Mouse (Mus musculus) brain, embryonic 18.5 days (tissue): ENCODE results near the gene Grik2.
"Not testable (repeated sequence)": the region's sequence is repeated elsewhere in the genome, so short reads cannot be mapped to it uniquely, and the experiment has no call there.

Experiments used
- DNase-seq: peaks from one replicate; pipeline ENCODE4 v3.0.0-alpha.2; 2012; ENCODE audit warnings: low read depth, low spot score

Gene Grik2

DNA sequence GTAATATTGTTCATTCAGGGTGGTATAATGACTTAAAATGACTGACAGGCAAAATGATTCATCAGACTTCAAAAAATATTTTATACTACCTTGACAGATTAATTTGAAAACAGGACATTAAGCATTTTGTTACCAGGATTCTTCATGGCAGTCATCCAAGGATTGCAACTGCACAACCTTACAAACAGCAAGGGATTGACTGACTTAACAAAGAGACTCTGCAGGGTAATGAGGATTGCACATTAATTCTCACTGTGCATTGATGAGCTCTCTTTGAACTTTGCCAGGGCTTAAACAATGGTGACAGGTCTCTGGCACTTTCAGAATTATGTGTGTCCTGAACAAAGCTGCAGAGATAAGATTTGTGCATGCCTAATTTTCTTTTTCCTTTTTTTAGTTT, 466.2 kb downstream of the Grik2 start:
- peak; percentile 26 for DNase-seq

DNA sequence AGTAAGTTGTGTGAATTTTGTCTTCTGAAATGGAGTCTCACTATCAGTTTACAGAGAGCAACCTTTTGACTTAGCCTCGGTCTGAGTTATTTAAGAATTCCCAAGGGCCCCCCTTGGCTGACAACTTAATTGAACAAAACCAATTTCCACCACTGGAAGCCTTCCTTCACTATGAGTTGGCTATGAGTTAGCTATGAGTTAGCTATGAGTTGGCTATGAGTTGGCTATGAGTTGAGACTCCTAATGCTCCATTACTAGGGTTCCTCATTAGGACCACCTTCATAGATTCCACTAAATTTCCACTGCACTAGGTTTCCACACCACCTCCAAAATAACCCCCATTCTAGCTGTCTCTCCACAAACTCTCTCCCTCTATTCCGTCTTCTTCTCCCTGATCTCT, 468.7 kb downstream of the Grik2 start:
- no peak for DNase-seq

DNA sequence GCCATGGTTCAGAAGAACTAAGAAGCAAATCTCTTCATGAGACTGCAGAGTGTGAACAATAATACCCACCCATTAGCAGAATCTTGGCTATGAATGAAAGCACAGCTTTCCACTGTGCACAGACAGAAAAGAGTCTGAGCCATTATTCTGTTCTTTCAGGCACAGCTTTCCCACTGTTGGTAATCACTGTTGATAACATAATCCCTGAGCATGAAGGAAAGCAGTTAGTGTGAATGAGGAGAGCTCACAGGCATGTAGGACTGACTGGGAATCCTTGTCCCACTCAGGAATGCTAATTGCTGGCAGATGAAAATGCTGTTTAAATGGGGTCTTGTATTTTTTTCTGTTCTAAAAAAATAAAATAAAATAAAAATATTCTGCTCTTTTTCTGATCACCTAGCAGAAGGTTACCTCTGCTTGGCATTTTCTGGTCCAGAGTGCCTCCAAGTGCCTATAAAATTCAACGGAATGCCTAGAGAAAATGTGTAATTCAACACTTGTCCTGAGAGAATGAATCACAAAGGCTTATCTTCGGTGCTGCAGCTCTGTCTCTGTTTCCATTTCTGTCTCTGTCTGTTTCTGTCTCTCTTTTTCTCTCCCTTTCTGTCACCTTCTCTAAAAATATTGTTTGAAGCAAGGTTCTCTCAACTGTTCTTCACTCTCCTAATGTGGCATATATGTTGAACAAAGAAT, 532.2 kb downstream of the Grik2 start:
- DNase-seq: peak; percentile 46

DNA sequence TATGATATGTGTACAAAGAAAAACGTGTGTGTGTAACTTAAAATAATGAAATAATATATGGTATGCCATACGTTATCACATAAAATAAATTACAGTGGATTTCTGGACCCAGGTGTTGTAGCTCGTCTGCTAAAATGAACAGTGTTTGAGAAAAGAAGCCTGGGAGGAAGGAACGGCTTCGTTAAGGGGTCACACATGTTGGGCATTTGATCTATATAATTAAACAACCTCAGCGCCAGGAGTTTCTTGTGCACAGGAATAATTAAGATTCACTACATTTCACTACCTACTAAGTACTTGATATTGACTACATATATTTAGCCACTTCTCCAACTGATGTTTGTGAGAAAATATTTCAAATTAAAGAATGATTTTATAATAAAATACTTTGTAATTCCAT, 551.2 kb downstream of the Grik2 start:
- not testable (repeated sequence) for DNase-seq

DNA sequence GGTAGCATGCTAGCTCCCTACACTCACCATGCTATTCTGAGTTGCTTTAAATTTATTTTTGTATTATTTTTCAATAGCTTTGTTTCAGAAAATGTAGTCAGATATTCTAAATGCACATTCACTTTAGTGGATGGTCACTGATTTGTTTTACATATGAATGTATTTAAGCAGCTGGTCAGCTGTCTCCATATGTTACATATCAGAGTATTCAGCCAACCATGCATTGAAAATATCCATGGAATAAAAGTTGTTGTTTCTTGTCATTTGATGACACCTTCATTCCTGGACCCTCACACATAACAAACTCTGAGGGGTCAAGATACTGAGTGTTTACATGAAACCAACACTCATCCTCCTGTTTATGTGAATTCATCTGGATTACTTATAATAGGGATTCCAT, 551.7 kb downstream of the Grik2 start:
- not testable (repeated sequence) for DNase-seq

DNA sequence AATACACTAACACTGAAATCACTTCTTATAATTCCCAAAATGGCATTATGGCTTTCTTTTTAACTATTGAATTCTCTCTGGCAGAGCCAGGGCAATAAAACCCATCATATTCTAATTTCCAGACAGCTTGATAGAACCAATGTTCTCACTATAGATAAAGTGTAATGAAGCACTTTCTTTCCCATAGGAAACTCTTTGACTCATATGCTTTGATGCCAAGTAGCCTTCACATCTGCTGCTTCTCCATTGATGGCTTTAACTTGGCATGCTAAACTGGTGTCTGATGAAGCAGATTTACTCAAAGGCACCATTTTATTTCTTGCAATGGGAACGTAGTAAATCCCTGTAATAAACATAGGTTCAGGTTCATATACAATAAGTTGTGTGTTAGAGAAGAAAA, 568.5 kb downstream of the Grik2 start:
- DNase-seq: no peak

DNA sequence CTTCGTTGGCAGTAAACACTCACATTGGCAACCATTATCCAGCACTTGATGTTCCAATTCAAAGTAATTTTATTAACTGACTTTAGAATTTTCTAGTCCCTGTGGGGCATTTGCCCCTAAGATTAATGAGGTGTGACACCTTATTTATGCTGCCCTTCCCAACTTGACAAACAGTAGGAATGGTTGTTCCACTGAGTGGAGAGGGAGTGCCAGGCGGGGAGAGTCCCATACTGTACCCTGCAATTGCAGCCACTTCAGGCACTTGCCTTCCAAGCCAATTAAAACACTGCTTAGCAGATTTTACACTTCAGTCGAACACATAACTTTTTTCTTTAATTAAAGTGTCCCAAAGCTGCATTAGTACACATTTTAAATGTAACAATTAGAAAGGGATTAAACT, 568.9 kb downstream of the Grik2 start:
- no peak for DNase-seq

DNA sequence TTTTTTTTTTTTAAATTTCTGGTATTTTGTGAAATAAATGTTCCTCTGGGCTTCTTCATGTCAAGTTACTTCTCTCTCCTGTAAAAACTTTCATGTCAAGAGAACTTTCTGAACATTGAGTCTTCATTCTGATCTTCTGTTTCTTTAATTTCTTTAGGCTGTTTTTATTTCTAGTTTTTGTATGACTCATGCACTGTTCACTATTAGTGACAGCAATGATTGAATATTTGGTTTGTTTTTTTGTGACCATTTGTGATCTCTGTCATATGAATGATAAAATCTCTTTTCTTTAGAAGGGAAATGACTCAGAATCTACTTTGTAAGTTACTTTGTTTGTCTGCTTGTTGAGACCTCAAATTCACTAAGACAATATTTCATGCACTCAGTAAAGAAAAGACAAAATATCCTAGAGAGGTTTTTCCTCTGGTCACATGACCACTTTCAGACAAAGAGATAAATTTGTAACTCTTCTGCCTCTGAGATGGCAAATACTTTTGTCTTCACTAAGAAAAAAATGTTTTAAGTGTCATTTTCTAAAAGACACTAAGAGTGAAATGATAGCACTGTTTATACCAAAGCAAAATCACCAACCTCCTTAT, 596.7 kb downstream of the Grik2 start:
- no peak for DNase-seq

DNA sequence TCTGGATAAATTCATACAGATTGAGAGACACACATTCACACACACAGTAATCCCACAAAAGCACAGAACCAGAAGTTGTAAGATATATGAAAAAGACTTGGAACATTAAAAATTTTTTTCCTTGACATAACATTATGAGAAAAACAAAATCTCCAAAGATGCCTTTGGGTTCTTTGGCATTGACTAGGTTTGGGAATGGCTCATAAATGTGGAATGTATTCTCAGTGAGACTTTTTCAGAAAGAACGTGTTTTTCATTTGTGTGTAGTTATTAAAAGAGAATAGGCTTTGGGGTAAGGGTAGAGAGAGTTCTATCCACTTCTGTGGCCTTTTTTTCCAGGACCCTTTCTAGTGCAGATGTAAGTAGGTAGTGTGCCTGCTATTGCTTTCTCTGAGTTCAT, 597.3 kb downstream of the Grik2 start:
- no peak for DNase-seq

DNA sequence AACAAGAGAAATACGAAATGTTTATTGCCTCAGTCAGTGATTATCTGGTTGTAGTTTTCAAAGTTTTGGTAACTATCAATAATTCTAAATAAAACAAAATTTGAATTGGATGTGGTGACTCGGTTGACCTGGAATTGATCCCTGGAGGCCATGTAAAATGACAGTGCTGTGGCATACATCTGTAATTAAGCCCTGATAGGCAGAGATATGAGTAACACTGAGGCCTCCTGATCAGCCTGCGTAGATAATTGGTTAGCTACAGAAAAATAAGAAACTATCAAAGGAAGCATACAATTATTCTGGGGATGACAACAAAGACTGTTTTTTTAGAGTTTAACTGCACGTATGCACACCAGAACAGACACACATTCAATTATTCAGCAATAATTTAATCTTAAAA, 634.4 kb downstream of the Grik2 start:
- DNase-seq: no peak

DNA sequence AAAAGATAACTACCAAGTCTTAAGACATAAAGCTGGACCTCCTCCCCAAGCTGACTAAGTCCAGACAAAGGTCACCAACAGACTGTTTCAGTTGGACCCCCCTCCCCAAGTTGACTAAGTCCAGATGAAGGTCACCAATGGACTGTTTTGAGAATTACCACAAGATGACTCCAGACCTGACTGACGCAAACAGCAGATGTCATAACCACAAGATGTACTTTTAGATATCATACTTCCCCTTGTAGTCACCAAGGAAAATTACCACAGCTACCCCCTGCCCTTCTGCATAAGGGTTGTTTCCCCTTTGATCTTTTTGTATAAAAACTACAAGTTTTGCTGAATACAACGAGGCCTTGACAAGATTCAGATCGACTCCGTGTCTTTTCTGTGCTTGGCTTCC, 637.1 kb downstream of the Grik2 start:
- not testable (repeated sequence) for DNase-seq

DNA sequence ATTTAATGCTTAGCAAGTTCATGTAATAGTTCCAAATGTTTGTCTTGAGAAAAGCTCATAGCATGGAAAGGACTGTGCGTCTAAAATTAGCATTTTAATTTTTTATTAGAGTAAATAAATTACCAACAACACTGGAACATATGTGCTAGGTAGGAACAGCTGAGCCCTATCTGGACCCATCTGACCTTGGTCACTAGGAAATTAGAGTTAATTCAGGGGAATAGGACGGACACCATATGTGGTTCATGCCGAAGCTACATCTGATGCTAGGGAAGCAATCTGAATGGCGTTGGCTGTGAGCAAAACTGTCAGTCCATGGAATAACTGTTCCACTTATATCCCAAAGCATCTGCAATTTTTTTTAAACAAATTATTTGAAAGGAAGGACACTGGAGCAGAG, 638.9 kb downstream of the Grik2 start:
- DNase-seq: no peak

DNA sequence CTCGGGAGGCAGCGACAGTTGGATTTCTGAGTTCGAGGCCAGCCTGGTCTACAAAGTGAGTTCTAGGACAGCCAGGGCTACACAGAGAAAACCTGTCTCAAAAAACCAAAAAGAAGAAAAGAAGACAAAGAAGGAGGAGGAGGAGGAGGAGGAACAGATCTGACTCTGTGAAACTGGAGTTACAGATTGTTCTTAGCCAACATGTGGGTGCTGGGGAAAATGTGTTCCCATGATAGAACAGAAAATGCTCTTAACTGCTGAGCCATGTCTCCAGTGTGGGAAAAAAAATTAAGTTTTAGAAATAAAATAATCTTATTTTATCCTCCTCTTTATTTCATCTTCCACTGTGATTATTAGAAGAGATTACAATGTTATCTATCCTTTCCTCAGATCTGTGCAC, 645.9 kb downstream of the Grik2 start:
- no peak for DNase-seq

DNA sequence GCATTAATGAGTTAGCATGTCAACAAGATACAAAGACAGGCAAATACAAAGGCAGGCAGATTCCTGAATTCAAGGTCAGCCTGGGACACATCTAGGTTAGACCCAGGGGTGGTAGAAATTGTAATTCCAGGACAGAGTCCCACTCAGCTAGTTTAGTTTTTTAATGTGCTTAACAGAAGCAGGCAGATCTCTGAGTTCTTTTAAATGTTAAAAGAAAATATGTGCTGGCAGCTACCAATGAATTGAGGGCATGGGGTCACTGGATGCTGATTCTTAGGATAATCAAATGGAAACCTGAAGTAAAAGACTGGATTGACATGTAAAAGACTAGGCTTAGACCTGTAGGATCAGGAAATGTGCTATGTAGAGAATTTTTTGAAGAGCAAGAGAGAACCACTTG, 651.8 kb downstream of the Grik2 start:
- DNase-seq: no peak

DNA sequence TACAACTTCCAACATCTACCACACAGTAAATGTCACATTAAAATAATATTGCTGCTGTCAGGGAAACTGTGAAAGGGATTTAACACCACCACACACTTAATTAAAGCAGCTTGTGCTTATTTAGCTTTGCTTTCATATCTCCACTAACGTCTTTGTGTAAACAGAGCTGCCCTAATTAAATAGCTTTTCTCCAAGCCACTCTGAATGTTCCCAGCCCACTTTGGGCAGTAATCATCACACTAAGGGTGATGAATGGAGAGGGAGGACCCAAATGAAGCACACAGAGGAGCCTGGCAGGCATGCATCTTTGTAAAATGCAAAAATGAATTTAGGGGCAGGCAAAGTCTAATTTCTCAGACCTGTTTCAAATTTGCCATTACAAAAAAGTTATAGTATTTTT, 657.3 kb downstream of the Grik2 start:
- DNase-seq: peak; percentile 14

DNA sequence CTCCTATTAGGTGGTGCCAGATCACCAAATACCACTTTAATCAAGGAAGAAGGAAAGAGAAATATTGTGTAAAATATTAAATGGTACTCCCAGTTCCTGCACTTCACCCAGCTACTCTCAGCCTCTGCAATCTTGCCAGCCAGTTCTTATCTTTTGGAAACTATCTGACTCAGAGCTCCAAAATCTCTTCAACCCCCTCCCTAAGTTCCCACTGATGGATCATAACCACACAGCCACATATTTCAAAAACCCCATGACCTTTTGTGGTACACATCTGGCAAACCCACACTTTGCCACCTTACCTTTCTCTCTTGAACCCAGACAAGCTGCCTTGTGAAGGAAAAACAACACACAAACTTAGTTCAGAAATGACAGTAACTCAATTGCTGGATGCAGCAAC, 738.2 kb downstream of the Grik2 start:
- no peak for DNase-seq

DNA sequence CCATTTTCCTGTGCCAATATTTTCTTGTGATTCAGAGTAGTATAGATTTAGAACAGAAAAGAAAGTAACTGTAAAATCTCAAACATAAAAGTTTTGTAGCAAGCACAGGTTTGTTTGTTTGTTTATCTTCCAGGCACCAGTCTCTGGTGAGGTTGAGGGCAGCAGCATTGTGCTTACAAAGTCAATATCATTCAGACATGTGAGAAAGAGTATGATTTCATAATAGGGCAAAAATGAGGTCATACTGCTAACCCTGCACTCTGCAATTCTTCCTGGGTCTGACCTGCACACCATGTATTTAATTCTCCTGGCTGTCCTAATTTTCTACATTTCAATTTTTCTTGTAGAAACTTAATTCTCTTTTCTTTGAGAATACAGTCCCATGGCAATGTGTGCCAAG, 739.2 kb downstream of the Grik2 start:
- DNase-seq: no peak
